Mouse (Mus musculus): ENCODE measurements around the gene Zmynd8. TPM values are rescaled to one million over a fixed set of nuclear protein-coding genes. Genes with fewer than 3 reads are reported as not detected.

The Zmynd8 gene
- 10 to 100 TPM; 61.4 to 61.9 TPM for total RNA-seq (2021)
- long read RNA-seq, experiment 1, partial matches to known transcripts = 2 of 8 reads
- long read RNA-seq, experiment 1, other reads (novel, unspliced or antisense) = 6 of 8 reads
- long read RNA-seq, experiment 2, partial matches to known transcripts = 16 of 23 reads
- long read RNA-seq, experiment 2, other reads (novel, unspliced or antisense) = 7 of 23 reads

GRCm38 (mm10) chr2:165898202-165899194, at the start of gene Zmynd8:
Zmynd8 (minus strand) TSS chr2:165899016.
- DNase-seq (ENCODE audit: low spot score in 2 of 2) = no peak

GRCm38 (mm10) chr2:165948007-165948406, 49.2 kb upstream of the Zmynd8 start:
- DNase-seq (ENCODE audit: low spot score in 2 of 2) = no peak

GRCm38 (mm10) chr2:165946046-165946564, 47.3 kb upstream of the Zmynd8 start:
- DNase-seq (ENCODE audit: low spot score in 2 of 2) = no peak

- DNase-seq (ENCODE audit: low spot score in 2 of 2) = no peak
Observed at GRCm38 (mm10) chr2:165944576-165945351, 45.9 kb upstream of the Zmynd8 start.

- DNase-seq (ENCODE audit: low spot score in 2 of 2) = no peak
Observed at GRCm38 (mm10) chr2:165943113-165943512, 44.3 kb upstream of the Zmynd8 start.

GRCm38 (mm10) chr2:165936106-165936505, 37.3 kb upstream of the Zmynd8 start:
- DNase-seq (ENCODE audit: low spot score in 2 of 2) = no peak

- DNase-seq (ENCODE audit: low spot score in 2 of 2) = no peak
Observed at GRCm38 (mm10) chr2:165927705-165928104, 28.9 kb upstream of the Zmynd8 start.

- DNase-seq (ENCODE audit: low spot score in 2 of 2) = no peak
Observed at GRCm38 (mm10) chr2:165926191-165926590, 27.4 kb upstream of the Zmynd8 start.

- no peak for DNase-seq (ENCODE audit: low spot score in 2 of 2)
Observed at GRCm38 (mm10) chr2:165925144-165925543, 26.3 kb upstream of the Zmynd8 start.

- no peak for DNase-seq (ENCODE audit: low spot score in 2 of 2)
Observed at GRCm38 (mm10) chr2:165924695-165925094, 25.9 kb upstream of the Zmynd8 start.

- DNase-seq (ENCODE audit: low spot score in 2 of 2) = no peak
Observed at GRCm38 (mm10) chr2:165923715-165924114, 24.9 kb upstream of the Zmynd8 start.

- DNase-seq (ENCODE audit: low spot score in 2 of 2) = no peak
Observed at GRCm38 (mm10) chr2:165922994-165923393, 24.2 kb upstream of the Zmynd8 start.

- no peak for DNase-seq (ENCODE audit: low spot score in 2 of 2)
Observed at GRCm38 (mm10) chr2:165922047-165922728, 23.4 kb upstream of the Zmynd8 start.

- DNase-seq (ENCODE audit: low spot score in 2 of 2) = peak; percentile 91 to 93
Observed at GRCm38 (mm10) chr2:165914298-165914697, 15.5 kb upstream of the Zmynd8 start.

- no peak for DNase-seq (ENCODE audit: low spot score in 2 of 2)
Observed at GRCm38 (mm10) chr2:165913073-165913472, 14.3 kb upstream of the Zmynd8 start.

- no peak for DNase-seq (ENCODE audit: low spot score in 2 of 2)
Observed at GRCm38 (mm10) chr2:165909731-165910130, 10.9 kb upstream of the Zmynd8 start.

GRCm38 (mm10) chr2:165907199-165907598, 8.4 kb upstream of the Zmynd8 start:
- DNase-seq (ENCODE audit: low spot score in 2 of 2) = no peak

- DNase-seq (ENCODE audit: low spot score in 2 of 2) = no peak
Observed at GRCm38 (mm10) chr2:165906332-165906945, 7.6 kb upstream of the Zmynd8 start.

- no peak for DNase-seq (ENCODE audit: low spot score in 2 of 2)
Observed at GRCm38 (mm10) chr2:165901127-165901384, 2.2 kb upstream of the Zmynd8 start.

- no peak for DNase-seq (ENCODE audit: low spot score in 2 of 2)
Observed at GRCm38 (mm10) chr2:165900351-165901126, 1.7 kb upstream of the Zmynd8 start.
